Mouse (Mus musculus) MEL-GATA-1-ER (cell line): ENCODE data around the gene 1700030J22Rik.

Experiments used
- DNase-seq: peaks from one replicate; pipeline ENCODE4 v3.0.0-alpha.2; 2012; ENCODE audit warnings: low read depth; ENCODE audit errors: extremely low read depth

Gene 1700030J22Rik

GRCm38 (mm10) chr8:116978631-116979256 is at the start of gene 1700030J22Rik:
Gene 1700030J22Rik (minus strand): TSS chr8:116978959.
- peak; percentile 87 for DNase-seq

GRCm38 (mm10) chr8:117027601-117028000 is 48.8 kb upstream of the 1700030J22Rik start:
- no peak for DNase-seq

- no peak for DNase-seq
Measured at GRCm38 (mm10) chr8:117022297-117022993, 43.7 kb upstream of the 1700030J22Rik start.

- no peak for DNase-seq
Measured at GRCm38 (mm10) chr8:117019323-117020275, 40.8 kb upstream of the 1700030J22Rik start.

- no peak for DNase-seq
Measured at GRCm38 (mm10) chr8:117017896-117018295, 39.1 kb upstream of the 1700030J22Rik start.

- DNase-seq = no peak
Measured at GRCm38 (mm10) chr8:117017006-117017405, 38.2 kb upstream of the 1700030J22Rik start.

- DNase-seq = no peak
Measured at GRCm38 (mm10) chr8:117015670-117016069, 36.9 kb upstream of the 1700030J22Rik start.

- no peak for DNase-seq
Measured at GRCm38 (mm10) chr8:117011366-117011765, 32.6 kb upstream of the 1700030J22Rik start.

GRCm38 (mm10) chr8:116994016-116994716 is 15.4 kb upstream of the 1700030J22Rik start:
- no peak for DNase-seq

GRCm38 (mm10) chr8:116993095-116993867 is 14.5 kb upstream of the 1700030J22Rik start, which contains the start of gene Gcsh:
Gene Gcsh (minus strand): TSS chr8:116993537.
- DNase-seq = peak; percentile 95

- DNase-seq = peak; percentile 38
Measured at GRCm38 (mm10) chr8:116992176-116992971, 13.6 kb upstream of the 1700030J22Rik start.

GRCm38 (mm10) chr8:116991241-116991640 is 12.5 kb upstream of the 1700030J22Rik start:
- DNase-seq = no peak

GRCm38 (mm10) chr8:116989842-116990241 is 11.1 kb upstream of the 1700030J22Rik start:
- DNase-seq = no peak

- DNase-seq = peak; percentile 44
Measured at GRCm38 (mm10) chr8:116980117-116980516, 1.4 kb upstream of the 1700030J22Rik start.

- DNase-seq = no peak
Measured at GRCm38 (mm10) chr8:116978052-116978451, 707 bp downstream of the 1700030J22Rik start.

- no peak for DNase-seq
Measured at GRCm38 (mm10) chr8:116975606-116976005, 3.2 kb downstream of the 1700030J22Rik start.

GRCm38 (mm10) chr8:116975066-116975465 is 3.7 kb downstream of the 1700030J22Rik start:
- DNase-seq = no peak

- DNase-seq = no peak
Measured at GRCm38 (mm10) chr8:116969531-116969930, 9.2 kb downstream of the 1700030J22Rik start.

GRCm38 (mm10) chr8:116954415-116954814 is 24.3 kb downstream of the 1700030J22Rik start:
- no peak for DNase-seq
